Mouse (Mus musculus) CH12.LX (cell line): ENCODE results near the gene Hcn1. TPM values are rescaled to one million over a fixed set of nuclear protein-coding genes. Genes with fewer than 3 reads are reported as not detected.

Source experiments
- DNase-seq: peaks from one replicate; pipeline ENCODE4 v3.0.0-alpha.2; 2013; ENCODE audit errors: extremely low read depth
- H3K27ac ChIP-seq: 2 replicates; pipeline ENCODE4 v1.5.1; 2012; ENCODE audit warnings: low read depth, mild to moderate bottlenecking, control low read depth, moderate library complexity; ENCODE audit not compliant: insufficient read depth
- H3K27me3 ChIP-seq: replicated peaks from 2 replicates; pipeline ENCODE3; 2012; ENCODE audit warnings: inconsistent platforms
- H3K36me3 ChIP-seq, 2 experiments: replicated peaks in 1 of 2; 2 replicates each; pipeline versions ENCODE3 to v1.6.1; 2012; ENCODE audit warnings: inconsistent platforms in 1 of 2, low read length in 1 of 2, mild to moderate bottlenecking in 1 of 2, mixed read lengths in 1 of 2, moderate library complexity in 1 of 2; ENCODE audit not compliant: control insufficient read depth in 1 of 2, insufficient read depth in 1 of 2
- H3K4me1 ChIP-seq, 2 experiments: 2 replicates each; pipeline ENCODE4 v1.6.1; 2012; ENCODE audit warnings: inconsistent platforms in 1 of 2, moderate library complexity in 1 of 2; ENCODE audit not compliant: insufficient read depth in 2 of 2, control insufficient read depth in 1 of 2
- H3K4me2 ChIP-seq: 2 replicates; pipeline ENCODE4 v1.6.1; 2012; ENCODE audit warnings: low read depth, mild to moderate bottlenecking, control low read depth; ENCODE audit not compliant: poor library complexity, insufficient read depth, severe bottlenecking
- H3K4me3 ChIP-seq, 3 experiments: fragments of 150-350 bp in 1 of 3; sonication (generic) in 1 of 3; replicated peaks in 1 of 3; 2 replicates each; pipeline versions ENCODE3 to v1.5.1; 2011 to 2012; ENCODE audit warnings: low read depth in 2 of 3, low read length in 2 of 3, mild to moderate bottlenecking in 2 of 3, moderate library complexity in 2 of 3, control low read depth in 1 of 3, improper control_type of control experiment in 1 of 3, inconsistent platforms in 1 of 3, mixed read lengths in 1 of 3; ENCODE audit not compliant: poor library complexity in 1 of 3
- H3K79me2 ChIP-seq: replicated peaks from 2 replicates; pipeline ENCODE4 v1.6.1; 2012; ENCODE audit warnings: mild to moderate bottlenecking, moderate library complexity; ENCODE audit not compliant: control insufficient read depth, poor library complexity, insufficient read depth, severe bottlenecking; ENCODE audit errors: extremely low read depth
- H3K9ac ChIP-seq: 2 replicates; pipeline ENCODE4 v1.6.1; 2012; ENCODE audit warnings: low read depth, mild to moderate bottlenecking, control low read depth, moderate library complexity; ENCODE audit not compliant: insufficient read depth
- H3K9me3 ChIP-seq: replicated peaks from 2 replicates; pipeline ENCODE3; 2012; ENCODE audit warnings: low read length, inconsistent platforms, mixed read lengths
- CHD1 ChIP-seq: IDR thresholded peaks from 2 replicates; pipeline ENCODE4 v1.6.1; 2012; ENCODE audit warnings: low read depth, low read length, improper control_type of control experiment, inconsistent platforms
- CHD2 ChIP-seq: IDR thresholded peaks from 2 replicates; pipeline ENCODE4 v1.6.1; 2011; ENCODE audit warnings: low read length, improper control_type of control experiment
- EP300 ChIP-seq: IDR thresholded peaks from 2 replicates; pipeline ENCODE4 v1.6.1; 2011; ENCODE audit warnings: low read length, improper control_type of control experiment
- GABPA ChIP-seq: IDR thresholded peaks from 2 replicates; pipeline ENCODE4 v1.6.1; 2012; ENCODE audit warnings: low read depth, low read length, improper control_type of control experiment, inconsistent platforms; ENCODE audit not compliant: insufficient replicate concordance
- IRF4 ChIP-seq: IDR thresholded peaks from 2 replicates; pipeline ENCODE4 v1.6.1; 2014; ENCODE audit warnings: low read depth, mild to moderate bottlenecking, inconsistent platforms, low read length, improper control_type of control experiment
- JUN ChIP-seq: IDR thresholded peaks from 2 replicates; pipeline ENCODE4 v1.6.1; 2011; ENCODE audit warnings: low read depth, mild to moderate bottlenecking, low read length, improper control_type of control experiment, moderate library complexity; ENCODE audit not compliant: insufficient read depth
- KAT2A ChIP-seq: IDR thresholded peaks from 2 replicates; pipeline ENCODE4 v1.6.1; 2012; ENCODE audit warnings: low read length, improper control_type of control experiment, inconsistent platforms; ENCODE audit not compliant: insufficient replicate concordance
- MAFK ChIP-seq: IDR thresholded peaks from 2 replicates; pipeline ENCODE4 v1.6.1; 2011; ENCODE audit warnings: low read length, improper control_type of control experiment; ENCODE audit not compliant: insufficient replicate concordance
- MAX ChIP-seq: IDR thresholded peaks from 2 replicates; pipeline ENCODE4 v1.6.1; 2011; ENCODE audit warnings: low read length, improper control_type of control experiment
- MAZ ChIP-seq: IDR thresholded peaks from 2 replicates; pipeline ENCODE4 v1.6.1; 2012; ENCODE audit warnings: low read depth, mild to moderate bottlenecking, inconsistent platforms, low read length, improper control_type of control experiment, moderate library complexity
- MXI1 ChIP-seq: IDR thresholded peaks from 2 replicates; pipeline ENCODE4 v1.6.1; 2011; ENCODE audit warnings: mild to moderate bottlenecking, low read depth, low read length, improper control_type of control experiment
- MYC ChIP-seq: IDR thresholded peaks from 2 replicates; pipeline ENCODE4 v1.6.1; 2011; ENCODE audit warnings: low read depth, mild to moderate bottlenecking, improper control_type of control experiment, low read length
- NRF1 ChIP-seq: IDR thresholded peaks from 2 replicates; pipeline ENCODE4 v1.6.1; 2014; ENCODE audit warnings: low read depth, mild to moderate bottlenecking, inconsistent platforms, low read length, improper control_type of control experiment, moderate library complexity
- PAX5 ChIP-seq: IDR thresholded peaks from 2 replicates; pipeline ENCODE4 v1.6.1; 2012; ENCODE audit warnings: low read length, inconsistent platforms, mixed read lengths
- RAD21 ChIP-seq: IDR thresholded peaks from 2 replicates; pipeline ENCODE4 v1.6.1; 2011; ENCODE audit warnings: low read depth, mild to moderate bottlenecking, low read length, improper control_type of control experiment, moderate library complexity
- RCOR1 ChIP-seq: conservative IDR thresholded peaks from 2 replicates; pipeline ENCODE4 v1.6.1; 2012; ENCODE audit warnings: low read depth, mild to moderate bottlenecking, inconsistent platforms, low read length, improper control_type of control experiment
- SIN3A ChIP-seq: IDR thresholded peaks from 2 replicates; pipeline ENCODE4 v1.6.1; 2012; ENCODE audit warnings: low read length, improper control_type of control experiment, inconsistent platforms
- SMC3 ChIP-seq: IDR thresholded peaks from 2 replicates; pipeline ENCODE4 v1.6.1; 2011; ENCODE audit warnings: low read depth, low read length, improper control_type of control experiment
- TBP ChIP-seq: conservative IDR thresholded peaks from 2 replicates; pipeline ENCODE4 v1.6.1; 2011; ENCODE audit warnings: low read depth, low read length, improper control_type of control experiment
- TCF12 ChIP-seq: IDR thresholded peaks from 2 replicates; pipeline ENCODE4 v1.6.1; 2014; ENCODE audit warnings: low read depth, mild to moderate bottlenecking, inconsistent platforms, low read length, improper control_type of control experiment
- UBTF ChIP-seq: IDR thresholded peaks from 2 replicates; pipeline ENCODE4 v1.6.1; 2012; ENCODE audit warnings: low read depth, mild to moderate bottlenecking, inconsistent platforms, low read length, improper control_type of control experiment, moderate library complexity
- USF1 ChIP-seq: IDR thresholded peaks from 2 replicates; pipeline ENCODE4 v1.6.1; 2014; ENCODE audit warnings: low read depth, mild to moderate bottlenecking, inconsistent platforms, low read length, improper control_type of control experiment
- USF2 ChIP-seq: conservative IDR thresholded peaks from 2 replicates; pipeline ENCODE4 v1.6.1; 2011; ENCODE audit warnings: low read depth, low read length, improper control_type of control experiment
- ZKSCAN1 ChIP-seq: IDR thresholded peaks from 2 replicates; pipeline ENCODE4 v1.6.1; 2012; ENCODE audit warnings: low read depth, inconsistent platforms, low read length, improper control_type of control experiment, borderline replicate concordance
- ZNF384 ChIP-seq: IDR thresholded peaks from 2 replicates; pipeline ENCODE4 v1.6.1; 2012; ENCODE audit warnings: low read depth, low read length, improper control_type of control experiment, inconsistent platforms
- dilution Hi-C: fragments of 300-500 bp; cut with MboI; formaldehyde crosslinking; loops from 2 replicates; pipeline ENCODE4 v1.14.3; 2020; ENCODE audit warnings: low sequenced_read_pairs; ENCODE audit not compliant: extremely low pct_unique_long_range_greater_than_20kb, extremely low pct_ligation_motif_present
- in situ Hi-C: fragments of 300-500 bp; cut with MboI; formaldehyde crosslinking; loops from 3 replicates; pipeline ENCODE4 v1.14.3; 2019; ENCODE audit warnings: low sequenced_read_pairs, low pct_ligation_motif_present, low pct_unique_long_range_greater_than_20kb, mixed read lengths
- polyA plus RNA-seq: library from polyadenylated mRNA; unstranded; fragments of >175 nt; gene quantifications from 2 replicates; pipeline ENCODE4 v1.2.1, GENCODE M21; 2012; ENCODE audit warnings: low read depth; ENCODE audit not compliant: insufficient read length
- total RNA-seq, 2 experiments: library from RNA; depleted of rRNA; stranded (reverse); fragments of 300-350 nt in 1 of 2; fragments of >200 nt in 1 of 2; gene quantifications; 2 replicates each; pipeline ENCODE4 v1.2.3; 2012 to 2014

Hcn1 gene
- total and polyA plus RNA-seq, 3 experiments = not detected

DNA sequence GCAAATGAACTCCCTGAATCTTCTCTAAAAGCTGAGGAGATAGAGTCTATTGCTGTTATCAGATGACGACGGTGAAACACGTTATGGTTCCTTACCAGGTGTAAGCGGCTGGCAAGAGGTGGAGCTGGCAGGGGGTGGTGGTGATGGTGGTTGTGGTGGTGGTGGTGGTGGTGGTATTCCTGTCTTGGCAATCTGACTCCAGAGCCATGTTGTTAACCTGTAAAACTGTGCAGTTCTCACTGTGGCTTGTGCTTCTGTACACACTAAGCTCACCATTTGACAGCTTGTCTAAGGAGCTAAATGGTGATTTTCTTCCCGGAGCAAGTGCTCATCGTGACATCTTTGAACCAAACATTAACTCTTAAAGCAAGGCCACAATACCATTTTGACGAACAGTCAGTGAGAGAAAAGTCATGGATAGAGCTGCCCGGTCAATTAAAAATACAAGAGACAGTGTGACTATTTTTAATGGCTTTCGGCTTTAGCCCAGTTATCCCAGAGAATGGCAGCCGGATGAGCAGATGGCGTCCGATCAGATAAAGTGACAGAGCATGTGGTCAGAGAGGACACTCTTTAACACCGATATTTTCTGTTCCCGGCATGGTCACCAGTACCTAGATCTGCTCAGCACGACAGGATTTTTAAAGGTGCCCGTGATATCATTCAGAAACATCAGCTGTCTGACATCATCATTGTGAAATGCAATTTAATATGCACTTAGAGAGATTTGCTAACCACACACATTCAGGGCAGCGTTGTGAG lies 56.5 kb downstream of the Hcn1 start:
- no peak for DNase-seq

DNA sequence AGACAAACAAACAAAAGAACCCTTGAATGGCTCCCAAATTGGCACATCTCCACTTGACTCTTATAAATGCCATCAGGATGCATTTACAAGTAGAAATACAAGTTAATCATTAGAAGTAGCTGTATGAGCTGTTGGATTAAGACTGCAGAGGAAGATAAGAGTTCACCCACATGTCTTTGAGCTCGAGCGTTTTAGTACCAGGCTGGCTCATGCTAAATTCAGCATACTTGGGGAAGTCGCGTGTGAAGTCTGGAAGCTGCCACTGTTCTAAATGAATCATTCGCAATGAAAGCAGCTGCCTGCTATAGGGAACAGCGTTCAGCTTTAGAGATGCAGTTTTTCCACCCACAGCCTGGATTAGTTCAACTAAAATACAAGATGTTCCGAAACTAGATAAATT lies 57.4 kb downstream of the Hcn1 start:
- Histone ChIP-seq H3K27ac (no peak overlapping the region), H3K4me2 (no peak overlapping the region), H3K36me3 (no peaks in the 10 kb centered on the region), H3K79me2 (no peaks in the 10 kb centered on the region), H3K27me3 (no peaks in the 10 kb centered on the region), H3K4me3 (no peak overlapping the region), H3K9ac (no peak overlapping the region), H3K4me1 (peaks cover 0 to 6% of the 10 kb centered on the region in 2 experiments; a peak in 1 of 4 replicates), H3K9me3 (peaks cover 2% of the 10 kb centered on the region)
- dilution Hi-C loops (no loop called here), in situ Hi-C loops (no loop called here)
- DNase-seq = peak; percentile 13
- TF ChIP-seq SMC3 (no peak), SIN3A (no peak), JUN (no peak), ZNF384 (no peak), GABPA (no peak), USF2 (no peak), PAX5 (no peak), MXI1 (no peak), MAZ (no peak), TBP (no peak), IRF4 (no peak), MAFK (no peak), KAT2A (no peak), TCF12 (no peak), MAX (no peak), CHD1 (no peak), EP300 (no peak)

More for the DNA sequence above, 56.5 kb downstream of the Hcn1 start:
- Histone ChIP-seq H3K4me2 (no peak overlapping the region), H3K27me3 (no peaks in the 10 kb centered on the region), H3K4me3 (no peak overlapping the region), H3K36me3 (no peaks in the 10 kb centered on the region), H3K9me3 (peaks cover 6% of the 10 kb centered on the region), H3K9ac (no peak overlapping the region), H3K79me2 (no peaks in the 10 kb centered on the region), H3K27ac (no peak overlapping the region), H3K4me1 (peaks cover 0 to 6% of the 10 kb centered on the region in 2 experiments; a peak in 1 of 4 replicates)
- no peak for TF ChIP-seq ZKSCAN1
- TF ChIP-seq EP300 = no peak
- TF ChIP-seq CHD1 = no peak
- no peak for TF ChIP-seq RCOR1
- TF ChIP-seq NRF1 = no peak
- no peak for TF ChIP-seq RAD21
- TF ChIP-seq MAZ = no peak
- TF ChIP-seq TCF12 = no peak
- TF ChIP-seq USF1 = no peak
- TF ChIP-seq SIN3A = no peak
- no peak for TF ChIP-seq CHD2
- no peak for TF ChIP-seq IRF4
- no peak for TF ChIP-seq MYC
- no peak for TF ChIP-seq PAX5
- TF ChIP-seq UBTF = no peak
- in situ Hi-C loops (no loop called here), dilution Hi-C loops (no loop called here)
